Mouse (Mus musculus): Measurements from ENCODE around the gene Smim20. TPM values are rescaled to one million over a fixed set of nuclear protein-coding genes. Genes with fewer than 3 reads are reported as not detected.

The Smim20 gene
- polyA plus RNA-seq, 1 experiment from 2014 or later, result 121 TPM

GRCm38 (mm10) chr5:53259894-53260293 is 7.0 kb upstream of the Smim20 start:
- Histone ChIP-seq H3K27ac (ENCODE audit: low read length) (no peak overlapping the region), H3K9me3 (ENCODE audit: control insufficient read depth, low read length) (no peaks in the 10 kb centered on the region), H3K9ac (ENCODE audit: low read depth, low read length) (no peak overlapping the region), H3K36me3 (ENCODE audit: control insufficient read depth, insufficient read depth, low read length) (no peaks in the 10 kb centered on the region), H3K4me2 (ENCODE audit: low read depth, low read length) (no peak overlapping the region), H3K4me1 (ENCODE audit: control insufficient read depth, insufficient read depth, low read length) (no peaks in the 10 kb centered on the region), H3K27me3 (replicated peaks; ENCODE audit: control insufficient read depth, insufficient read depth, low read length) (no peaks in the 10 kb centered on the region), H3K4me3 (ENCODE audit: low read length) (no peak overlapping the region)
- WGBS, result 54% methylated on average over 5 of the region's 5 CpGs
- ATAC-seq, result no peak

GRCm38 (mm10) chr5:53261999-53262398 is 4.9 kb upstream of the Smim20 start:
- Histone ChIP-seq H3K27me3 (replicated peaks; ENCODE audit: control insufficient read depth, insufficient read depth, low read length) (no peaks in the 10 kb centered on the region), H3K9ac (ENCODE audit: low read depth, low read length) (no peak overlapping the region), H3K27ac (ENCODE audit: low read length) (no peak overlapping the region), H3K4me3 (ENCODE audit: low read length) (no peak overlapping the region), H3K4me1 (ENCODE audit: control insufficient read depth, insufficient read depth, low read length) (no peaks in the 10 kb centered on the region), H3K36me3 (ENCODE audit: control insufficient read depth, insufficient read depth, low read length) (no peaks in the 10 kb centered on the region), H3K9me3 (ENCODE audit: control insufficient read depth, low read length) (no peaks in the 10 kb centered on the region), H3K4me2 (ENCODE audit: low read depth, low read length) (no peak overlapping the region)
- no peak for ATAC-seq
- 71% methylated on average over 10 of the region's 10 CpGs for WGBS

GRCm38 (mm10) chr5:53264061-53264460 is 2.8 kb upstream of the Smim20 start:
- 72% methylated on average over 5 of the region's 5 CpGs for WGBS
- no peaks in the 10 kb centered on the region for H3K36me3 ChIP-seq (ENCODE audit: control insufficient read depth, insufficient read depth, low read length)
- H3K9me3 ChIP-seq (ENCODE audit: control insufficient read depth, low read length), result no peaks in the 10 kb centered on the region
- no peak overlapping the region for H3K4me2 ChIP-seq (ENCODE audit: low read depth, low read length)
- no peak overlapping the region for H3K27ac ChIP-seq (ENCODE audit: low read length)
- ATAC-seq, result no peak
- no peak overlapping the region for H3K9ac ChIP-seq (ENCODE audit: low read depth, low read length)
- H3K4me3 ChIP-seq (ENCODE audit: low read length), result no peak overlapping the region
- no peaks in the 10 kb centered on the region for H3K27me3 ChIP-seq (replicated peaks; ENCODE audit: control insufficient read depth, insufficient read depth, low read length)
- H3K4me1 ChIP-seq (ENCODE audit: control insufficient read depth, insufficient read depth, low read length), result peaks cover 11% of the 10 kb centered on the region

GRCm38 (mm10) chr5:53265740-53266139 is 1.1 kb upstream of the Smim20 start:
- H3K4me1 ChIP-seq (ENCODE audit: control insufficient read depth, insufficient read depth, low read length), result peaks cover 11% of the 10 kb centered on the region
- no peaks in the 10 kb centered on the region for H3K9me3 ChIP-seq (ENCODE audit: control insufficient read depth, low read length)
- 72% methylated on average over 12 of the region's 12 CpGs for WGBS
- no peaks in the 10 kb centered on the region for H3K27me3 ChIP-seq (replicated peaks; ENCODE audit: control insufficient read depth, insufficient read depth, low read length)
- no peak overlapping the region for H3K4me3 ChIP-seq (ENCODE audit: low read length)
- no peak overlapping the region for H3K9ac ChIP-seq (ENCODE audit: low read depth, low read length)
- H3K4me2 ChIP-seq (ENCODE audit: low read depth, low read length), result no peak overlapping the region
- no peaks in the 10 kb centered on the region for H3K36me3 ChIP-seq (ENCODE audit: control insufficient read depth, insufficient read depth, low read length)
- no peak for ATAC-seq
- no peak overlapping the region for H3K27ac ChIP-seq (ENCODE audit: low read length)

- Histone ChIP-seq H3K4me1 (ENCODE audit: control insufficient read depth, insufficient read depth, low read length) (peaks cover 11% of the 10 kb centered on the region), H3K36me3 (ENCODE audit: control insufficient read depth, insufficient read depth, low read length) (no peaks in the 10 kb centered on the region), H3K9me3 (ENCODE audit: control insufficient read depth, low read length) (no peaks in the 10 kb centered on the region), H3K4me2 (ENCODE audit: low read depth, low read length) (peak overlapping the region; percentile 83; the same call in 1 of the 2 replicates), H3K27me3 (replicated peaks; ENCODE audit: control insufficient read depth, insufficient read depth, low read length) (no peaks in the 10 kb centered on the region), H3K4me3 (ENCODE audit: low read length) (no peak overlapping the region), H3K9ac (ENCODE audit: low read depth, low read length) (no peak overlapping the region), H3K27ac (ENCODE audit: low read length) (no peak overlapping the region)
- 85% methylated on average over 4 of the region's 4 CpGs for WGBS
- ATAC-seq, result no peak; the same call in 1 of the 2 replicates
Observed at GRCm38 (mm10) chr5:53266181-53266580, 702 bp upstream of the Smim20 start.

- Histone ChIP-seq H3K9me3 (ENCODE audit: control insufficient read depth, low read length) (no peaks in the 10 kb centered on the region), H3K4me1 (ENCODE audit: control insufficient read depth, insufficient read depth, low read length) (peaks cover 11% of the 10 kb centered on the region), H3K27ac (ENCODE audit: low read length) (no peak overlapping the region), H3K4me2 (ENCODE audit: low read depth, low read length) (peak overlapping the region; percentile 83; the same call in 1 of the 2 replicates), H3K4me3 (ENCODE audit: low read length) (no peak overlapping the region), H3K9ac (ENCODE audit: low read depth, low read length) (no peak overlapping the region), H3K36me3 (ENCODE audit: control insufficient read depth, insufficient read depth, low read length) (peaks cover 7% of the 10 kb centered on the region; the same call in 1 of the 2 replicates), H3K27me3 (replicated peaks; ENCODE audit: control insufficient read depth, insufficient read depth, low read length) (no peaks in the 10 kb centered on the region)
- no peak for ATAC-seq
- 67% methylated on average over 6 of the region's 6 CpGs for WGBS
Observed at GRCm38 (mm10) chr5:53268095-53268692, 1.3 kb downstream of the Smim20 start.

GRCm38 (mm10) chr5:53269799-53270198 is 2.9 kb downstream of the Smim20 start:
- 92% methylated on average over 5 of the region's 5 CpGs for WGBS

GRCm38 (mm10) chr5:53270947-53271711 is 4.2 kb downstream of the Smim20 start:
- ATAC-seq, result no peak
- Histone ChIP-seq H3K27me3 (replicated peaks; ENCODE audit: control insufficient read depth, insufficient read depth, low read length) (no peaks in the 10 kb centered on the region), H3K4me3 (ENCODE audit: low read length) (no peak overlapping the region), H3K36me3 (ENCODE audit: control insufficient read depth, insufficient read depth, low read length) (peaks cover 7% of the 10 kb centered on the region; the same call in 1 of the 2 replicates), H3K27ac (ENCODE audit: low read length) (no peak overlapping the region), H3K9me3 (ENCODE audit: control insufficient read depth, low read length) (no peaks in the 10 kb centered on the region), H3K9ac (ENCODE audit: low read depth, low read length) (no peak overlapping the region), H3K4me1 (ENCODE audit: control insufficient read depth, insufficient read depth, low read length) (peaks cover 11% of the 10 kb centered on the region), H3K4me2 (ENCODE audit: low read depth, low read length) (no peak overlapping the region)
- 90% methylated on average over 13 of the region's 13 CpGs for WGBS

More at GRCm38 (mm10) chr5:53269799-53270198, 2.9 kb downstream of the Smim20 start:
- Histone ChIP-seq H3K4me3 (ENCODE audit: low read length) (no peak overlapping the region), H3K27ac (ENCODE audit: low read length) (no peak overlapping the region), H3K36me3 (ENCODE audit: control insufficient read depth, insufficient read depth, low read length) (peaks cover 7% of the 10 kb centered on the region; the same call in 1 of the 2 replicates), H3K9ac (ENCODE audit: low read depth, low read length) (no peak overlapping the region), H3K4me1 (ENCODE audit: control insufficient read depth, insufficient read depth, low read length) (peaks cover 11% of the 10 kb centered on the region), H3K9me3 (ENCODE audit: control insufficient read depth, low read length) (no peaks in the 10 kb centered on the region), H3K4me2 (ENCODE audit: low read depth, low read length) (no peak overlapping the region), H3K27me3 (replicated peaks; ENCODE audit: control insufficient read depth, insufficient read depth, low read length) (no peaks in the 10 kb centered on the region)
- ATAC-seq, result no peak

GRCm38 (mm10) chr5:53272626-53273025 is 5.7 kb downstream of the Smim20 start:
- Histone ChIP-seq H3K36me3 (ENCODE audit: control insufficient read depth, insufficient read depth, low read length) (peaks cover 7% of the 10 kb centered on the region; the same call in 1 of the 2 replicates), H3K4me1 (ENCODE audit: control insufficient read depth, insufficient read depth, low read length) (peaks cover 8% of the 10 kb centered on the region), H3K27ac (ENCODE audit: low read length) (no peak overlapping the region), H3K4me2 (ENCODE audit: low read depth, low read length) (no peak overlapping the region), H3K9me3 (ENCODE audit: control insufficient read depth, low read length) (no peaks in the 10 kb centered on the region), H3K27me3 (replicated peaks; ENCODE audit: control insufficient read depth, insufficient read depth, low read length) (no peaks in the 10 kb centered on the region), H3K9ac (ENCODE audit: low read depth, low read length) (no peak overlapping the region), H3K4me3 (ENCODE audit: low read length) (no peak overlapping the region)
- ATAC-seq, result no peak
- 89% methylated on average over 4 of the region's 4 CpGs for WGBS

All from intestine, embryonic 16.5 days (tissue).